Mouse (Mus musculus) splenic B cell, adult 2 months (primary cell): Measurements from ENCODE around the gene Igsf3.

Experiments
- DNase-seq: peaks from one replicate; pipeline ENCODE4 v3.0.0-alpha.2; 2011; ENCODE audit warnings: low read depth, low spot score
- H3K27me3 ChIP-seq: 2 replicates; pipeline ENCODE4 v1.6.1; 2012; ENCODE audit warnings: mild to moderate bottlenecking, low read length, moderate library complexity, mixed read lengths; ENCODE audit not compliant: control insufficient read depth, poor library complexity, insufficient read depth, severe bottlenecking
- H3K36me3 ChIP-seq: 2 replicates; pipeline ENCODE4 v1.6.1; 2012; ENCODE audit warnings: mild to moderate bottlenecking, low read length, moderate library complexity, mixed read lengths; ENCODE audit not compliant: control insufficient read depth, poor library complexity, insufficient read depth, severe bottlenecking

The Igsf3 gene

GRCm38 (mm10) chr3:101483256-101483983 is 106.5 kb downstream of the Igsf3 start:
- no peak for DNase-seq
- Histone ChIP-seq H3K27me3 (no peaks in the 10 kb centered on the region), H3K36me3 (no peaks in the 10 kb centered on the region)

DNA sequence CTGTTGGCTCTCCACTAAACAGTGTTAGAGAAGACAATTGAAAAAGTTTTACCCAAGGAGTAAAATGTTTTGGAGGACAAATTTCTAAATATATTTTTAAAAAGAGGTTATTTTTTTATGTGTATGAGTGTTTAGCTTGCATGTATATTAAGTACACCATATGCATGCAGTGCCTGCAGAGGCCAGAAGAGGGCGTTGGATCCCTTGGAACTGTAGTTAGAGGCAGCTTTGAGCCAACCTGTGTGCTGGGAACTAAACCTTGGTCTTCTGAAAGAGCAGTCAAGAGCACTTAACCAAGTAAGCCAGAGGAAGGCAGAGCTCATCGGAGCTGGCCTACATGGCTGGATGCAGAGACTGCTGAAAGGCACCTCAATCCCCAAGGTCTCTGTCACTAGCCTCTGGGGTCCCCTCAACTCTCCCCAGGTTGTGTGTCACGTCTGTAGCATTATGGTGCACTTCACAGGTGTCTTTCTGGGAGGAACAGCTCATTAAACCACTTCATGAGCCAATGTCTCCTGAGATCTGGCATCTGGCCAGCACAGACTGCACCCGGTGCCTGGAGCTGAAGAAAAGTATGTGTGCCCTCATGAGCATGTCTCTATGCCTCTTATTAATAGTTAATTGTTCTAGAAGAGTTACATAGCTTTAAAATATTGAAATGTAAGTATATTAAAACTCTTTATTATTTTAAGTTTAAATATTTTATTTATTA is 109.3 kb downstream of the Igsf3 start:
- no peaks in the 10 kb centered on the region for H3K36me3 ChIP-seq
- no peaks in the 10 kb centered on the region for H3K27me3 ChIP-seq
- DNase-seq = no peak

GRCm38 (mm10) chr3:101487436-101487835 is 110.6 kb downstream of the Igsf3 start:
- Histone ChIP-seq H3K27me3 (no peaks in the 10 kb centered on the region), H3K36me3 (no peaks in the 10 kb centered on the region)
- DNase-seq = no peak

- DNase-seq = no peak
- Histone ChIP-seq H3K36me3 (no peaks in the 10 kb centered on the region), H3K27me3 (no peaks in the 10 kb centered on the region)
These were observed 111.3 kb downstream of the Igsf3 start for GRCm38 (mm10) chr3:101488204-101488603.

DNA sequence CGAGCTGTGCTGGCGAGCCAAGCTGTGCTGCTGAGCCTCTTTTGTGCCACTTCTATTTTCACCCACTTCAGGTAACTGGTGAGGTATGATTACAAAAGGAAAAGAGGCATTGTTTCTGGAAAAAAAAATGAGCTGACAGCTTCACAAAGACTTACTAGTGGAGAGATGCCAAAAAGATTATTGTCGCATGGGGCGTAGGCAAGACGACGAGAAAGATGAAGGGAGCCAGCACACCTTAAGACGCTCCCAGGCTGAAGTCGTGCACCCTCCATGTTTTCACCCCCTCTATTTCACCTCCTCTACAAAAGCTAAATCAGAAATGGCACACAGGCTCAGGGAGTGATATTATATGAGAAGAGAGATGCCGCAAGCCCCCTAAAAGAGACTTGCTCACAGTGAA is 113.6 kb downstream of the Igsf3 start:
- Histone ChIP-seq H3K36me3 (no peaks in the 10 kb centered on the region), H3K27me3 (no peaks in the 10 kb centered on the region)
- no peak for DNase-seq

GRCm38 (mm10) chr3:101492908-101493307 is 116.0 kb downstream of the Igsf3 start:
- Histone ChIP-seq H3K27me3 (no peaks in the 10 kb centered on the region), H3K36me3 (no peaks in the 10 kb centered on the region)
- no peak for DNase-seq

DNA sequence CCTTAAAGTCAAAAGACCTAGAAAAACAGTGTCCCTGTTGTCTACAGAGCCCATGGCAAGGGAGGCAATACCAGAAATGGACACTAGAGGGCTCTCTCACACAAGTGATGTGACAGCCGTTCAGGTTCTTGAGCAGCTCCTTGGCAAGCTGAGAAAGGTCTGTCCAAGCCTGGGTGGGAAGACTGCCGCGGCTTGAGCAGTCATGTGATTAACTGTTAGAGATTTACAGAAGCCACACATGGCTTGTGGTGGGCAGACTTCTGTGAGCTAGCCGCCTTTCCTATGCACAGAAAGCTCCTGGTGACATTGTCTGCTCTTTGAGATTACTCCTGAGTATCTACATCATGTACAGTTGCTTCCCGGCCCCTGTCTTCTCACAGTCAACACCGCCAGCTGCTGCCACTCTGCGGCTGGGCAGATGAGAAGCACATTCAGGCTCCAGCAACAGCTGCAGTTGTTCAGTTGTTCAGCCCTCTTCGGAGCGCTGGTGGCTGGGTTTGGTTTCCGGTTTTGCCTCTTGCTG is 117.1 kb downstream of the Igsf3 start:
- Histone ChIP-seq H3K36me3 (no peaks in the 10 kb centered on the region), H3K27me3 (no peaks in the 10 kb centered on the region)
- peak; percentile 87 for DNase-seq

- no peak for DNase-seq
- Histone ChIP-seq H3K36me3 (no peaks in the 10 kb centered on the region), H3K27me3 (no peaks in the 10 kb centered on the region)
These were observed 120.6 kb downstream of the Igsf3 start for GRCm38 (mm10) chr3:101497432-101498030.

- no peaks in the 10 kb centered on the region for H3K36me3 ChIP-seq
- DNase-seq = no peak
- H3K27me3 ChIP-seq = no peaks in the 10 kb centered on the region
These were observed 123.0 kb downstream of the Igsf3 start for GRCm38 (mm10) chr3:101499906-101500305.

GRCm38 (mm10) chr3:101500393-101501051 is 123.6 kb downstream of the Igsf3 start:
- H3K27me3 ChIP-seq = no peaks in the 10 kb centered on the region
- DNase-seq = no peak
- no peaks in the 10 kb centered on the region for H3K36me3 ChIP-seq

- Histone ChIP-seq H3K36me3 (no peaks in the 10 kb centered on the region), H3K27me3 (no peaks in the 10 kb centered on the region)
- DNase-seq = no peak
These were observed 124.7 kb downstream of the Igsf3 start for GRCm38 (mm10) chr3:101501611-101502010.

- no peaks in the 10 kb centered on the region for H3K27me3 ChIP-seq
- DNase-seq = no peak
- no peaks in the 10 kb centered on the region for H3K36me3 ChIP-seq
These were observed 125.3 kb downstream of the Igsf3 start for GRCm38 (mm10) chr3:101502086-101502760.

DNA sequence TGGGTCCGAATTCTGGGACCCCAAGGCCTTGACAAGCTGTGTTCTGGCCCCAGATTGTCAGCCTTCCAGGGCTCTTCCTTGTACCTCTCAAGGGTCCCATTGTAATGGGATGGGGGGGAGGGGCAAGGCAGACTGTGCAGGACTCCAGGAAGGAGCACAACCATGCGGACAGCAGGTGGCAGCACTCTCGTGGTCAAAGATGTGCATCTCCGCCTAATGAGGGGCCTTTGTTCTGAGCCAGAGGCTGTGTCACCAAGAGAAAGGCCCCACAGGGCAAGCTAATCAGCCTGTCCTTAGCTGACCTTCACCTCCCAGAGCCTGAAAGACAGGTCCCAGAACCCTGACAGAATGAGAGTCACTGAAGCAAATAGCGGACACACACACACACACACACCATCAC is 129.3 kb downstream of the Igsf3 start:
- H3K27me3 ChIP-seq = no peaks in the 10 kb centered on the region
- H3K36me3 ChIP-seq = no peaks in the 10 kb centered on the region
- peak; percentile 17 for DNase-seq

GRCm38 (mm10) chr3:101506970-101507702 is 130.3 kb downstream of the Igsf3 start:
- H3K36me3 ChIP-seq = no peaks in the 10 kb centered on the region
- DNase-seq = no peak
- no peaks in the 10 kb centered on the region for H3K27me3 ChIP-seq
